8 mouse cellular contexts compared by ENCODE assay signal in genomic region chr12:31949193-31949741, GRCm38 (mm10). TPM values are rescaled to one million over a fixed set of nuclear protein-coding genes. Genes with fewer than 3 reads are reported as not detected.
DNase-seq lines count a peak whose midpoint lies in the region; ATAC-seq and TF ChIP-seq lines count a peak whose summit lies in the region.

No protein-coding gene starts in this region.

- no peaks in the 10 kb centered on the region for H3K36me3 ChIP-seq in hindbrain, postnatal 0 days (ENCODE audit: insufficient read depth, low read length)

- peak overlapping the region; percentile 93 for H3K4me3 ChIP-seq in gastrocnemius, adult 2 months
- peak overlapping the region; percentile 98 for H3K4me3 ChIP-seq in hindbrain, postnatal 0 days (ENCODE audit: low read length)
- H3K4me3 ChIP-seq in left cerebral cortex, adult 2 months: peak overlapping the region; percentile 84

- under 1% methylated on average over 32 of the region's 58 CpGs for WGBS in hindbrain, postnatal 0 days

- intact Hi-C loops in gastrocnemius, adult 2 months (cut with DNase I): loop anchor here (5.0 kb wide), 1 partner anchor 447 kb away; no protein-coding TSS in a partner anchor
- intact Hi-C loops in left cerebral cortex, adult 2 months (cut with DNase I): no loop called here

- H3K27me3 ChIP-seq in hindbrain, postnatal 0 days (ENCODE audit: insufficient read depth, low read length): no peaks in the 10 kb centered on the region

- DNase-seq in ZHBTc4 (ENCODE audit: low read depth, low spot score): peak; percentile 98
- DNase-seq in gastrocnemius, adult 2 months: peak; percentile 97
- DNase-seq in hindbrain, postnatal 0 days (ENCODE audit: low spot score): peak; percentile 97
- DNase-seq in left cerebral cortex, adult 2 months (ENCODE audit: extremely low spot score in 1 of 2, low spot score in 2 of 2): peak; percentile 85 to 93
- peak; percentile 87 to 91 for DNase-seq in right cerebral cortex, adult 2 months (ENCODE audit: low spot score in 2 of 2)
- DNase-seq in urinary bladder, postnatal 14 days (ENCODE audit: low spot score): peak; percentile 94

- peak overlapping the region; percentile 99 for H3K27ac ChIP-seq in gastrocnemius, adult 2 months
- peak overlapping the region; percentile 98 for H3K27ac ChIP-seq in hindbrain, postnatal 0 days
- peak overlapping the region; percentile 96 for H3K27ac ChIP-seq in left cerebral cortex, adult 2 months

- peak overlapping the region; percentile 70 for H3K4me2 ChIP-seq in hindbrain, postnatal 0 days (ENCODE audit: low read depth, low read length)

- ATAC-seq in common myeloid progenitor, adult 5-6 weeks (replicated peaks; ENCODE audit: low read depth, poor library complexity, severe bottlenecking): peak; percentile 36
- peak; percentile 81 for ATAC-seq in hindbrain, postnatal 0 days
- ATAC-seq in megakaryocyte, adult 5-6 weeks (ENCODE audit: poor library complexity, severe bottlenecking): peak; percentile 66

- H3K9ac ChIP-seq in hindbrain, postnatal 0 days (replicated peaks; ENCODE audit: low read length): peak overlapping the region; percentile 84

- H3K4me1 ChIP-seq in hindbrain, postnatal 0 days (ENCODE audit: insufficient read depth, low read length): no peaks in the 10 kb centered on the region

- peak; percentile 52 for TF ChIP-seq CTCF in gastrocnemius, adult 2 months (IDR thresholded peaks at IDR 0.05)
- TF ChIP-seq CTCF in hindbrain, postnatal 0 days (IDR thresholded peaks at IDR 0.05; ENCODE audit: low read depth): peak; percentile 31; the same call in 1 of the 2 replicates
- TF ChIP-seq CTCF in left cerebral cortex, adult 2 months (IDR thresholded peaks at IDR 0.05): peak; percentile 34

- H3K9me3 ChIP-seq in hindbrain, postnatal 0 days (ENCODE audit: low read length): no peaks in the 10 kb centered on the region

RNA-seq across cellular contexts. Expression of gene Hbp1, which starts 1.1 kb away (rescaled TPM):
- 62.6 and 89.9 TPM in 2 replicates for total RNA-seq in common myeloid progenitor, adult 5-6 weeks (2017)
- 10 to 100 TPM; 60.3 to 74.6 TPM for total RNA-seq in gastrocnemius, adult 2 months (2021)
- total RNA-seq in hindbrain, postnatal 0 days (2014; rRNA removed): 49.7 and 50.5 TPM in 2 replicates
- 40.3 and 41.9 TPM in 2 replicates for polyA plus RNA-seq in hindbrain, postnatal 0 days (2015; fragmentation: Nextera tagmentation; extraction: Ambion mirVana)
- total RNA-seq in left cerebral cortex, adult 2 months (2021): 10 to 100 TPM; 21.4 to 22.1 TPM
- 80.3 and 81.1 TPM in 2 replicates for total RNA-seq in megakaryocyte, adult 5-6 weeks (2015)
- 63.7 and 63.9 TPM in 2 replicates for total RNA-seq in megakaryocyte, adult 5-6 weeks (2017)

Comparison
In these comparisons a context has a peak if more than half of its experiments do, and no peak if none do; other contexts are left out.
1. Peak in every context shown above with its lines: DNase-seq, ATAC-seq, H3K4me3 ChIP-seq and H3K27ac ChIP-seq.